Mouse (Mus musculus) brain, adult 2 months (tissue): ENCODE results near the gene Vmn1r205.
"Not testable (repeated sequence)": the region's sequence is repeated elsewhere in the genome, so short reads cannot be mapped to it uniquely, and the experiment has no call there.

Source experiments
- DNase-seq: peaks from one replicate; pipeline ENCODE4 v3.0.0; 2011; ENCODE audit warnings: low read depth, low spot score

The Vmn1r205 gene

GRCm38 (mm10) chr13:22592900-22593299 lies at the start of gene Vmn1r205:
TSS of gene Vmn1r205 (minus strand) at chr13:22593000.
- DNase-seq: no peak

GRCm38 (mm10) chr13:22624151-22624550 lies 31.4 kb upstream of the Vmn1r205 start, which contains the start of gene Vmn1r206:
TSS of gene Vmn1r206 (minus strand) at chr13:22624251.
- not testable (repeated sequence) for DNase-seq

GRCm38 (mm10) chr13:22583336-22583735 lies 9.5 kb downstream of the Vmn1r205 start:
- DNase-seq: not testable (repeated sequence)

GRCm38 (mm10) chr13:22574911-22575310 lies 17.9 kb downstream of the Vmn1r205 start:
- DNase-seq: not testable (repeated sequence)

GRCm38 (mm10) chr13:22552898-22553297 lies 39.9 kb downstream of the Vmn1r205 start, which contains the start of gene Vmn1r204:
TSS of gene Vmn1r204 (plus strand) at chr13:22553198.
- DNase-seq: not testable (repeated sequence)
